Mouse (Mus musculus): ENCODE results near the gene Gcgr. TPM values are rescaled to one million over a fixed set of nuclear protein-coding genes. Genes with fewer than 3 reads are reported as not detected.

Gcgr gene
- total RNA-seq, 4 experiments from 2014 or later, result 0.17 TPM; not detected in 3

- DNase-seq (ENCODE audit: low spot score in 2 of 2), result no peak
Measured at GRCm38 (mm10) chr11:120565114-120565513, 34.6 kb downstream of the Gcgr start.

- DNase-seq (ENCODE audit: low spot score in 2 of 2), result no peak
Measured at GRCm38 (mm10) chr11:120568324-120568723, 37.8 kb downstream of the Gcgr start.

- DNase-seq (ENCODE audit: low spot score in 2 of 2), result no peak
Measured at GRCm38 (mm10) chr11:120571122-120571521, 40.6 kb downstream of the Gcgr start.

- DNase-seq (ENCODE audit: low spot score in 2 of 2), result no peak
Measured at GRCm38 (mm10) chr11:120571754-120572416, 41.4 kb downstream of the Gcgr start.

GRCm38 (mm10) chr11:120572417-120572751, 41.9 kb downstream of the Gcgr start:
- no peak for DNase-seq (ENCODE audit: low spot score in 2 of 2)

GRCm38 (mm10) chr11:120572752-120573584, 42.5 kb downstream of the Gcgr start, which contains the start of gene P4hb:
P4hb (minus strand) TSS chr11:120573253.
- peak; percentile 97 to 100 for DNase-seq (ENCODE audit: low spot score in 2 of 2)

- DNase-seq (ENCODE audit: low spot score in 2 of 2), result no peak
Measured at GRCm38 (mm10) chr11:120573585-120574277, 43.2 kb downstream of the Gcgr start.

GRCm38 (mm10) chr11:120574278-120574600, 43.7 kb downstream of the Gcgr start:
- no peak for DNase-seq (ENCODE audit: low spot score in 2 of 2)

- DNase-seq (ENCODE audit: low spot score in 2 of 2), result no peak
Measured at GRCm38 (mm10) chr11:120575046-120575445, 44.5 kb downstream of the Gcgr start.

GRCm38 (mm10) chr11:120575940-120576339, 45.4 kb downstream of the Gcgr start:
- DNase-seq (ENCODE audit: low spot score in 2 of 2), result no peak

- DNase-seq (ENCODE audit: low spot score in 2 of 2), result no peak
Measured at GRCm38 (mm10) chr11:120576365-120576981, 46.0 kb downstream of the Gcgr start.

GRCm38 (mm10) chr11:120577211-120578023, 46.9 kb downstream of the Gcgr start:
- DNase-seq (ENCODE audit: low spot score in 2 of 2), result no peak

GRCm38 (mm10) chr11:120578024-120578693, 47.7 kb downstream of the Gcgr start:
- DNase-seq (ENCODE audit: low spot score in 2 of 2), result no peak

- no peak for DNase-seq (ENCODE audit: low spot score in 2 of 2)
Measured at GRCm38 (mm10) chr11:120578694-120579243, 48.3 kb downstream of the Gcgr start.

GRCm38 (mm10) chr11:120579316-120580107, 49.0 kb downstream of the Gcgr start:
- no peak for DNase-seq (ENCODE audit: low spot score in 2 of 2)

GRCm38 (mm10) chr11:120580190-120580589, 49.7 kb downstream of the Gcgr start:
- DNase-seq (ENCODE audit: low spot score in 2 of 2), result no peak

GRCm38 (mm10) chr11:120580871-120581331, 50.4 kb downstream of the Gcgr start:
- no peak for DNase-seq (ENCODE audit: low spot score in 2 of 2)

GRCm38 (mm10) chr11:120581490-120582267, 51.2 kb downstream of the Gcgr start, which contains the start of gene Arhgdia:
Arhgdia (minus strand) TSS chr11:120581624.
- DNase-seq (ENCODE audit: low spot score in 2 of 2), result peak; percentile 80 to 88

Data from left cerebral cortex, adult 8-10 months (tissue).